Mouse (Mus musculus) liver, embryonic 14.5 days (tissue): ENCODE data around the gene Tmppe. TPM values are rescaled to one million over a fixed set of nuclear protein-coding genes. Genes with fewer than 3 reads are reported as not detected.
"Not testable (repeated sequence)": the region's sequence is repeated elsewhere in the genome, so short reads cannot be mapped to it uniquely, and the experiment has no call there.

Source experiments
- ATAC-seq: fragments of 200-750 bp; cut with Nextera tagmentation; 2 replicates; pipeline ENCODE4 v1.8.0; 2017; ENCODE audit warnings: moderate number of reproducible peaks, mild to moderate bottlenecking, moderate library complexity; ENCODE audit not compliant: insufficient read depth
- DNase-seq, 3 experiments: peaks; one replicate each; pipeline ENCODE4 v3.0.0-alpha.2; 2012 to 2013; ENCODE audit warnings: low read depth in 3 of 3, low spot score in 3 of 3
- H3K27ac ChIP-seq: fragments of 300-500 bp; sonication (generic); 2 replicates; pipeline ENCODE4 v1.5.1; 2014; ENCODE audit warnings: moderate library complexity, mild to moderate bottlenecking, control low read depth, inconsistent platforms
- H3K27me3 ChIP-seq: fragments of 300-500 bp; sonication (generic); 2 replicates; pipeline ENCODE4 v1.6.1; 2014; ENCODE audit warnings: mild to moderate bottlenecking, low read length, moderate library complexity; ENCODE audit not compliant: control insufficient read depth, insufficient read depth
- H3K36me3 ChIP-seq: fragments of 300-500 bp; sonication (generic); replicated peaks from 2 replicates; pipeline ENCODE4 v1.6.1; 2014; ENCODE audit warnings: low read depth; ENCODE audit not compliant: control insufficient read depth, insufficient read depth
- H3K4me1 ChIP-seq, 2 experiments: fragments of 200-500 bp in 1 of 2; fragments of 300-500 bp in 1 of 2; sonication (generic) in 1 of 2; replicated peaks; 2 replicates each; pipeline ENCODE4 v1.6.1; 2012 to 2014; ENCODE audit warnings: antibody characterized with exemption in 1 of 2, inconsistent platforms in 1 of 2, low read length in 1 of 2; ENCODE audit not compliant: control insufficient read depth in 2 of 2, insufficient read depth in 2 of 2
- H3K4me2 ChIP-seq: fragments of 300-500 bp; sonication (generic); 2 replicates; pipeline ENCODE4 v1.6.1; 2014; ENCODE audit warnings: low read depth, mild to moderate bottlenecking, control low read depth, moderate library complexity
- H3K4me3 ChIP-seq, 2 experiments: fragments of 200-500 bp in 1 of 2; fragments of 300-500 bp in 1 of 2; sonication (generic) in 1 of 2; 2 replicates each; pipeline ENCODE4 v1.5.1; 2012 to 2014; ENCODE audit warnings: low read depth in 2 of 2, low read length in 2 of 2, mild to moderate bottlenecking in 2 of 2, control low read depth in 1 of 2, inconsistent platforms in 1 of 2, moderate library complexity in 1 of 2; ENCODE audit not compliant: insufficient read depth in 1 of 2
- H3K9ac ChIP-seq: fragments of 300-500 bp; sonication (generic); replicated peaks from 2 replicates; pipeline ENCODE4 v1.6.1; 2014; ENCODE audit warnings: mild to moderate bottlenecking, control low read depth, moderate library complexity
- H3K9me3 ChIP-seq: fragments of 300-500 bp; sonication (generic); 2 replicates; pipeline ENCODE4 v1.6.1; 2016; ENCODE audit warnings: low read length, mixed read lengths; ENCODE audit not compliant: control insufficient read depth
- CTCF ChIP-seq: IDR thresholded peaks from 2 replicates; pipeline ENCODE4 v1.5.1; 2016; ENCODE audit warnings: antibody characterized with exemption, low read depth, control low read depth
- EP300 ChIP-seq: IDR thresholded peaks from 2 replicates; pipeline ENCODE4 v1.6.1; 2016; ENCODE audit warnings: antibody characterized with exemption, low read depth
- WGBS: fragments of 180-500 bp; shearing (Covaris S2); extraction: QIAGEN DNeasy Blood & Tissue Kit; methylation state at CpG from one replicate; pipeline ENCODE4 v1.1.7; 2014; ENCODE audit not compliant: insufficient replicate concordance; 5-methylcytosine and 5-hydroxymethylcytosine counted together
- polyA plus RNA-seq, 2 experiments: library from polyadenylated mRNA; depleted of rRNA in 1 of 2; stranded (reverse) in 1 of 2; unstranded in 1 of 2; fragments of >200 nt; fragmentation: Nextera tagmentation in 1 of 2; extraction: Ambion mirVana in 1 of 2; gene quantifications; 2 replicates each; pipeline versions ENCODE4 v1.2.1 to v1.2.3; 2012 to 2014

The Tmppe gene
- polyA plus RNA-seq, 2 experiments, result 0.36 to 1.2 TPM

DNA sequence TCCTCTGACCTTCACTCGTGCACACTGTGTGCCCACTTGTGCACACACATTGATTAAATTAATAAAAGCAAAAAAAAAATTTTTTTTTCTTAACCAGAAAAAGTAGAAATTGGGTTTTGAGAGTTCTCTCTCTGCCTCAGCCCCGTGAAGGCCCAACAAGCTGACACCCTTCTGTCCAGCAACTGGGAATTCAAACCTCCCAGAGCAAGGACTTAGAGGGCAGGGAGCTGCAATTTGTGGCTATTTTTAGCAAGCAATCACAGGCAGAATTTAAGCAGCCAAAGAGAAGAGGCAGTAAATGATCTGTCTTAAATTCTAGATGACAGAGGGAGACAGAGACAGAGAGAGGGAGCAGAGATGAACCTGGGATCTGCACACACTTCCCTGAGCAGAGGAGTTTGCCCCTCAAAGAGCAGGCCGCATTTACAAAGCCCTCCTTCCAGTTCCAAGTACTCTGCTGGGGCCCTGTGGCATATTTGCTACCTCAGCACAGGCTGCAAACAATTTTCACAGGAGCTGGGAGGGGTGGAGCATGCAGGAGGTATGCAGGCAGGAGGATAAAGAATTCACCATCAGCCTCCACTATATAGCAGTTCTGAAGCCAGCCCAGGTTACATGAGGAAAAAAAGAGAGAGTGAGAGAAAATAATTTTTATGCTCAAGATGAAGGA, 12.1 kb upstream of the Tmppe start:
- DNase-seq, result no peak
- H3K36me3 ChIP-seq, result no peaks in the 10 kb centered on the region
- H3K27ac ChIP-seq, result no peak overlapping the region
- H3K4me3 ChIP-seq, result no peak overlapping the region
- H3K4me2 ChIP-seq, result no peak overlapping the region
- TF ChIP-seq CTCF (no peak), EP300 (no peak)
- H3K27me3 ChIP-seq, result no peaks in the 10 kb centered on the region
- H3K9me3 ChIP-seq, result no peaks in the 10 kb centered on the region
- H3K4me1 ChIP-seq, result no peaks in the 10 kb centered on the region
- ATAC-seq, result no peak
- H3K9ac ChIP-seq, result no peak overlapping the region
- 74% methylated on average over 3 of the region's 3 CpGs for WGBS

DNA sequence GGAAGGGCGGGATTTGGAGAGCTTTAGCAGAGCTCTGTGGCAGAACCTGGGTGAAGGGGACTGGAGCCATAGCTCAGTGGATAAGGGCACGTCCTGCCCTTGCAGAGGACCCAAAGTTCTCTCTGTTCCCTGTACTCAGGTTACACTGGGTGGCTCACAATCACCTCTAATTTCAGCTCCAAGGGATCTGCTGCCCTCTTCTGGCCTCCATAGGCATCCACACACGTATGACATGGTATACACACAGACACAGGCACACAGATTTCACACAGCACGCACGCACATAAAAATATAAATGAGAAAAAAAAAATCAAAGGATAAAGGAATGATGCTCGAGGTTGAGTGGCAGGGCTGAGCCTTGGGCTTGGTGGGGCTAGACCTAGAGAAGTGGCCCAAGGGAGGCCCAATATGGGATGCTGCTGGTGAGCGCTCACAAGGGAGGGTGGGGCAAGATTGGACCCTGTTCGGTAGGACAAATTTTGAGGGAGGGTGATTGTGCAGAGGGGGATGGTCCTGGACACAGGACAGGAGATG, 11.5 kb upstream of the Tmppe start:
- Histone ChIP-seq H3K4me2 (peak overlapping the region; percentile 84; the same call in 1 of the 2 replicates), H3K4me1 (peaks cover 0 to under 1% of the 10 kb centered on the region in 2 experiments; a peak in 3 of 4 replicates), H3K27me3 (no peaks in the 10 kb centered on the region), H3K27ac (no peak overlapping the region), H3K36me3 (no peaks in the 10 kb centered on the region), H3K9me3 (no peaks in the 10 kb centered on the region), H3K9ac (no peak overlapping the region), H3K4me3 (peak overlapping the region; percentile 22 to 78; a peak in 3 of 4 replicates)
- DNase-seq (no peak), ATAC-seq (peak; percentile 6; the same call in 1 of the 2 replicates)
- TF ChIP-seq CTCF (peak; percentile 62), EP300 (no peak)
- WGBS, result 74% methylated on average over 8 of the region's 8 CpGs

GRCm38 (mm10) chr9:114389905-114390748, 10.8 kb upstream of the Tmppe start, which contains the start of gene Crtap:
Gene Crtap, minus strand, starts transcription at chr9:114390675.
- Histone ChIP-seq H3K27ac (no peak within 1 kb of the TSS), H3K4me2 (peak within 1 kb of the TSS; percentile 84), H3K9me3 (no peaks in the 10 kb centered on the region), H3K4me1 (peaks cover 7% of the 10 kb centered on the region in 2 experiments; a peak in 3 of 4 replicates), H3K4me3 (peak within 1 kb of the TSS; percentile 66 to 78), H3K9ac (peak within 1 kb of the TSS; percentile 68), H3K36me3 (no peaks in the 10 kb centered on the region), H3K27me3 (no peaks in the 10 kb centered on the region)
- WGBS, result 1% methylated on average over 96 of the region's 96 CpGs
- ATAC-seq (peak; percentile 80), DNase-seq (peak in 1 of 3 experiments; percentile 31)
- TF ChIP-seq EP300 (no peak), CTCF (no peak)

GRCm38 (mm10) chr9:114390749-114391075, 10.2 kb upstream of the Tmppe start:
- ATAC-seq (no peak), DNase-seq (no peak)
- peaks cover 11 to 12% of the 10 kb centered on the region in 2 experiments; a peak in 3 of 4 replicates for H3K4me1 ChIP-seq
- no peaks in the 10 kb centered on the region for H3K9me3 ChIP-seq
- H3K27me3 ChIP-seq, result no peaks in the 10 kb centered on the region
- no peak for TF ChIP-seq EP300
- TF ChIP-seq CTCF, result no peak
- 1% methylated on average over 10 of the region's 10 CpGs for WGBS
- peak overlapping the region; percentile 84 for H3K4me2 ChIP-seq
- H3K4me3 ChIP-seq, result peak overlapping the region; percentile 66 to 78
- no peaks in the 10 kb centered on the region for H3K36me3 ChIP-seq
- H3K27ac ChIP-seq, result no peak overlapping the region
- H3K9ac ChIP-seq, result peak overlapping the region; percentile 68

GRCm38 (mm10) chr9:114394136-114394535, 6.8 kb upstream of the Tmppe start:
- H3K9ac ChIP-seq, H3K27me3 ChIP-seq, H3K4me2 ChIP-seq, H3K36me3 ChIP-seq, H3K4me3 ChIP-seq, H3K27ac ChIP-seq, ATAC-seq, H3K9me3 ChIP-seq, DNase-seq: not testable (repeated sequence)
- H3K4me1 ChIP-seq, result peaks cover 11 to 12% of the 10 kb centered on the region in 2 experiments; a peak in 3 of 4 replicates
- WGBS, result 39% methylated on average over 6 of the region's 6 CpGs
